Mouse (Mus musculus): ENCODE measurements at regions not wholly inside any gene's neighbourhood (a gene's known extent, or its start where the extent isn't known, plus 50 kb on each side); places are given as distances from the start of the nearest gene placed in this dataset. TPM values are rescaled to one million over a fixed set of nuclear protein-coding genes. Genes with fewer than 3 reads are reported as not detected.
A peak's percentile ranks its signal among the peaks of the same experiment; 100 is the strongest.

DNA sequence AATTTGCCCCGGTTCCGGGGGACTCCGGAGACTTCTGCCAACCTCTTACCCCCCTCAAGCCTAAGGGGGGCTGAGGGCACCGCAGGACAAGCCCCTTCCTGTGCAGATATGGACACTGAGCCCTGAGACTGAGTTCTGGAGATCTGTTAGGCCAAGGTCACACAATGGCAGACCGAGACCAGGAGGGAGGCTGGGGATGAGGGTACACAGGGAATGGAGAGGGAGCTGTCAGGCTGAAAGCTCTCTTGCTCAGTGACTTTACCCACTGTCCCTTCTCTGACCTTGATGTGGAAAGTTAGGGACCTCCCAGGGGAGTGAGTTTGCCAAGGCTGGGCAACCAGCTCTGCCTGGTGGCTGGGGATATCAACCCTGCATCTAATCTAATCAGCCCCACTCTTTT, 82.7 kb downstream of the Cstad start:
- DNase-seq (ENCODE audit: low spot score in 2 of 2): no peak

DNA sequence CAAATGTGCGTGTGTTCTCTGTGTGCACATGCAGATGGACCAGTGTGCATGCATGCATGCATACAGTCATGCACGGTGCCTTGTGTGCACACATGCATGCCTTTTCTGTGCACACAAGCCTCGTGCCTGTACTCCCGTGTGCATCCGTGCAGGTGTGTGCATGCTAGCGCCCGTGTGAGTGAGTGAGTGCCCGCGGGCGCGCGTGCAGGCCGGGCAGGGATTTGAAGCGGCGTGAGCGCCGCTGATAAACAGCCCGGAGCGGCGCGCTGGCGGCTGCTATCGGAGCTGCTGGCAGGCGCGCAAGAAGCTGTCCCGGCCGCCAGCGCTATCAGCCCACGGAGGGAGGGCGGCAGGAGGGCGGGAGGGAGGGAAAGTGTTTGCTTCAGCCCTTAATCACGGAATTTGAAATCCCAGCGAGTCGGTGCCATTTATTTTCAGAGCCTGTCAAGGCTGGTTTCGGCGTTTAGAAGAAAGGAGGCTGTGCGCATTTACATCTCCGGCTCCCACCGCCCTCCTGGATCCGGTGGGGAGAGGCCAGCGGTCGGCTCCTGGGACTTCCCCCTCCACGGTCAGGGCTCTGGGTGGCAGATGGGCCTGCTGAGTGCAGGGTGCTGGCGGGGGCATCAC, 82.1 kb downstream of the Cstad start:
- peak; percentile 58 to 69 for DNase-seq (ENCODE audit: low spot score in 2 of 2)

DNA sequence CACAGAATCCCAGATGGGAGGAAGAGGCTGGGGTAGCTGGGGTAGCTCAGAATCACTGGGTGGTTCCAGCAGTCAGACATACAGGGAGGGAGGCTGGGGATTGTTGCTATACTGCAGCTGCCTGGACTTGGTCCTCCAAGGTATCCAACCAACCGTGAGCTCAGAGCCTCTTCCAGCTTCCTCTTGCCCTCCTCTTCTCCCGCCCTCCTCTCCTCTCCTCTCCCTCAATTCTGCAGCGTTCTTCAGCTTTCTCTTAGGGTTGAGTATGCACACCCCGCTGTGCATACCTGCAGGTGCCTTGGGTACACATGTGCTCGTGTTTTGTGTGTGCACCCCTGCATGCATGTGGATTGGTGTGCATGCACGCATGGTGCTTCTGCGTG, 81.6 kb downstream of the Cstad start:
- DNase-seq (ENCODE audit: low spot score in 2 of 2): no peak

DNA sequence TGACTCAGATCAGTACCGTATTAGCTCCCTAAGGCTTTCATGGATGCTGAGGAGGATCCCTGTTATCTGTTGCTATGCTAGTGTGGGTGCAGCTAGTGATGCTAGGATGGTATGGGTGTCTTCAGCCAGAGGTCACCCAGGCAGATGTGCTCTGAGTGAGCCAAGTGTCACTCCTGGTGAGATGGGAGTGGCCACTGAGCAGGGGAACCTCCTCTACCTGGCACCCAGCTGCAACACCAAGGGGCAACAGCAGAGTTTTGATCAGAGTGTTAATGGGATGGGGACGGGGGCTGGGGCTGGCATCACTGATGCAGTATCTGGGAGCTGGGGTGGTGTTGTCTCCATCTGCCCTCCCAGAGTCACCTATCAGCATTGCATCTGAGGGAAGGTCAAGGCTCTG, 81.0 kb downstream of the Cstad start:
- DNase-seq (ENCODE audit: low spot score in 2 of 2): no peak

DNA sequence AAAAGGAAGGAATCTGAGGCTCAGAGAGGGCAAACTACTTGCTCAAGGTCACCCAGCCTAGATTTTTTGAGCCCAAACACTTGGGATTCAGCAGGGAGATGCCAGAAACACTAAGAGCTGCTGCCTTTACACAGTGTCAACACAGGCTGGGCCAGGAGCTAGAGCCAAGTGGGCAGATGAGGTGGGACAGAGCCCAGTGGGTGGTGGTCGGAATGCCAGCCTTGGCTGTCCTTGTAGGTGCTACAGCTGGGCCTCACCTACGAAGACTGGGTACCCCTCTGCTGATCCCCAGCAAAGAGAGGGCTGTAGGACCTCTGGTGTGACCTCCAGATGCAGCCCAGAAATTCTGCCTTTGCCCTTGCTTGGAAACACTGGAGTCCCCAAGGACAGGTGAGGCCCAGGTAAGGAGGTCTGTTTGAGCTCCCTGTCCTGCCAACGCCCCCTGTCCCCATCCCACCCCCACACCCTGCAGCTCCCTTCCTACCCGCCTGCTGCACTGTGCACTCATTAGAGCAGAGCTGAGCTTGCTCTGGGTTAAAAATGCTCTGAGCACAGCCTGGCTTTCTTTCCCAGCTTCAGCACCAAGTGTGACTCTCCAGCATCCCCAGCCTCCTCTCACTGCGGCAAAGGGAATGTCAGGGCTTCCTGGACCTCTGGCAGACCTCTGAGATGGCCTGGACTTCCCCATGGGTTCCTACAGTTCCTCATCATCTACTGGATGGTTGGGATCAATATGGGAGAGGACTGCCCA, 76.2 kb downstream of the Cstad start:
- DNase-seq (ENCODE audit: low spot score in 2 of 2): no peak

DNA sequence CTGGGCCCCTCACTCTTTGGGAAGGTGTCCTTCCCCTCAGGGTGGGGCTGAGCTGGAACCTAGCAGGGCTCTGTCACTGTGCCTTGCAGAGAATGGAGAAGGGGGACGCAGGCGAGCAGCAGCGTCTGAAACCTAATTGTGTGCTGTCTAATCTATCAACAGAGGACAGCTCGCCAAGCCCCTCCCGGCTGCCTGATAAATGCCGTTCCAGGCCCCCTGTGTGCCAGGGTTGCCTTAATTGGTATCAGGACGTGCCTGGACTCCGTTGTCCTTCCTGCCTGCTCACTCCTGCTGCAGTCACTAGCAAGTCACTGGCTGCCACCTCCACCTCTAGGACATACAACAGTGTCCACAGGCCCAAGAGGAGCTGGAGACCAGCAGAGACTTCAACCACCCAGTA, 72.6 kb downstream of the Cstad start:
- DNase-seq (ENCODE audit: low spot score in 2 of 2): no peak

DNA sequence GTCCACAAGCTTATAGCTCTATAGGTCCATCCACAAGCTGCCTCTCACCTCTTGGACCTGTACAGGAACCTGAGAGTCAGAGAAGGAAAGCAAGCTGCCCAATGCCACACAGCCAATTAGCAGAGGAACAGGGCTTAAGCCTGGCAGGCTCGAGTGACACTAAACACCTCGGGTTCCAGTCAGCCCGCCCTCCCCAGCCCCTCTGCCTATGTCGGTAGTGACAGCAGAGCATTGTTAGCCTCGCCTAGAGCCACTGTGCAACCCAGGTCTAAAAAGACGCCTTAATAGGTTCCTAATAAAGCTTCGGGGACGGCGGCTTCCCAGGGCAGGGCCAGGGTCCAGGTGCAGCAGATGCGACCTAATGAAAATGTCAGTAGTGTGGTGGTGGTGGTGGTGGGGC, 66.3 kb downstream of the Cstad start:
- no peak for DNase-seq (ENCODE audit: low spot score in 2 of 2)

DNA sequence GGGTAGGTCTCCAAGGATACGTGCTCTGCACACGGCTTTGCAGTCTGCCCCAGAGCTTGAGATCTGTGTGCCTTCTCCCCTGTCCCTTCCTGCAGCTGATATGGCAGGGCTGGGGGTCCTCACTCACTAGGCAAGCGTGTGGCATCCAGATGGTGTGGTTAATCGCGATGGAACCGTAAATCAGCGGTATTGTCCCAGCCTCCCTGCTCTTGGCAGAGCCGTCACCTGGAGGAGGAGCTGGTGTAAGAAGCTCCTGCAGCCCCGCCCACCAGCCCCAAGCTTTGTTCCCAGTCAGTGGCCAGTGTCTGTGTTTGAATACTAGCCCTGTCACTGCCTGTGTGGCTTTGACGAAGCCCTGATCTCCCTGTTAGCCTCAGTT, 65.8 kb downstream of the Cstad start:
- no peak for DNase-seq (ENCODE audit: low spot score in 2 of 2)

DNA sequence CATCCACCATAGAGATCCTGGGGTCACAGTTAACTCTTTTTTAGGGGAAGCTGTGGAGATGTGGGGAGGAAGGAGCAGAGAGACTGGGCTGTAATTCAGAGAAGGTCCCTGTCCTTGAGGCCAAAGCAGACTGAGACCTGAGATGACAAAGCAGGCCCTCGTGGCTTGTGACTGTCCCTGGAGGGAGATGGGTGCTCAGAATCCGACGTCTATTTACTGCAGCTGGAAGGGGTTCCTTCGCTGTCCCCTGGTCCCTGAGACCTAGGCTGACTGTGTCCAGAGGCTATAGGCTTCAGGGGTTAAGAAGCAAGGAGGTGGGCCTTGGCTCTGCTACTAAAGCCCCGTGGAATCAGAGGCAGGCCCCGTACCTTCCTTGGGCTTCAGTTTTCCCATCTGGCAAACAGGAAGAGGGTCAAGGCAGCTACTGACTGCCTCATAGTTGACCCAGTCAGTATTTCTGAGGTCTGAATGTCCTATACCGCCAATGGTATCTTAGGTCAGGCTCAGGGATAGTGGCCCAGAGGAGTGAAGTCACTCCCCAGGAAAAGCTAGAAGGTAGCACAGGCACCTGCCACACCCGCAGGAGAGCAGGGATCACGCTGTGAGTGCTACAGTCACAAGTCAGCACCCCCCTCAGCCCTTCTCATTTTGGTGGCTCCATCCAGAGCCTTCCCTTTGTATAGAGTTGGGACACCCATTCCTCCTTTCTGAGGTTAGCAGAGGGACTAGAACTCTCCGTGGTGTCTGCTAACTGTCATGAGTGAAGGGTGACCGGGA, 65.2 kb downstream of the Cstad start:
- DNase-seq (ENCODE audit: low spot score in 2 of 2): no peak

DNA sequence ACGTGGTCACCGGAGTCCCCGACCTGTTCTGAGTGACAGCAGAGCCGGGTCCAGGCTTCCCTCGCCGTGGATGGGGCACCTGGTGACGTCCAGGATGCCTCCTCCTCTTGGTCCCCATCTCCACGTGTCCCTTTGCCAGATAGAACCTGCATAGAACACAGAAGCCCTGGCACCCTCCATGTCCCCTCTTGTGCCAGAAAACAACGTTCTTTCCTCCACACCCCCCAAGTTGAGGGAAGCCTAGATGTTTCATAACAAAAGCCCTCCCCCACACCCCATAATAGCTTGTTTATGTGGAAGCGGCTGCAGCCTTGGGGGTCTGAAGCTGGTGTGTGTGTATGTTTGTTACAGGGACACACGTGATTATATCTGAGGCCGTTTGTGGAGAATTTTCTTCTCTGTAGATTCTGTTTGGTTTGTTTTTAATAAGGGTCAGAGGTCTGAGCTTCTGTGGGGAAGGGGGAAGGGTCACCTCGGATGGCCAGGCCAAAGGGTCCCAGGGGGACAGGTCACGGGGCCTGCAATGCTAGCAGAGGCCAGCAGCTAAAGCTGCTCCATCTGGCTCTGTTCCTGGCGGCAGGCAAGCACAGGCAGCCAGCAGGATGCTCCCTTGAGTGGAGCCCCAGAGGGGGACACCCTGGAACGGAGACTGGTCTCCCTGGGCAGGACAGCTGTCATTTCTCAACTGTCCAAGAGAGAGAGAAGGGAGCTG, 64.2 kb downstream of the Cstad start:
- peak; percentile 76 to 89 for DNase-seq (ENCODE audit: low spot score in 2 of 2)

Small RNA genes lying in the stretch of these regions (microRNA-seq; reads per million reads assigned to microRNA genes)
- not detected for gene Mir3089

Measured in gastrocnemius, postnatal 4 days (tissue).